Mouse (Mus musculus) embryonic fibroblast, embryonic 13.5 days (primary cell): ENCODE results near the gene Grk5. TPM values are rescaled to one million over a fixed set of nuclear protein-coding genes. Genes with fewer than 3 reads are reported as not detected.
"Not testable (repeated sequence)": the region's sequence is repeated elsewhere in the genome, so short reads cannot be mapped to it uniquely, and the experiment has no call there.

Experiments
- H3K27ac ChIP-seq: 2 replicates; pipeline ENCODE4 v1.5.1; 2012; ENCODE audit warnings: low read length, control low read depth, inconsistent platforms; ENCODE audit not compliant: insufficient read depth
- H3K4me1 ChIP-seq: 2 replicates; pipeline ENCODE4 v1.6.1; 2011; ENCODE audit warnings: low read length; ENCODE audit not compliant: control insufficient read depth, insufficient read depth
- H3K4me3 ChIP-seq: 2 replicates; pipeline ENCODE4 v1.5.1; 2011; ENCODE audit warnings: mild to moderate bottlenecking, control low read depth, low read length; ENCODE audit not compliant: insufficient read depth
- CTCF ChIP-seq: IDR thresholded peaks from 2 replicates; pipeline ENCODE4 v1.5.1; 2011; ENCODE audit warnings: mild to moderate bottlenecking, control low read depth, low read length, moderate library complexity, borderline replicate concordance; ENCODE audit not compliant: insufficient read depth
- POLR2A ChIP-seq: IDR thresholded peaks from 2 replicates; pipeline ENCODE4 v1.6.1; 2011; ENCODE audit warnings: low read depth, mild to moderate bottlenecking, control low read depth, low read length, moderate library complexity
- polyA plus RNA-seq: library from polyadenylated mRNA; stranded (reverse); fragments of >200 nt; gene quantifications from 2 replicates; pipeline ENCODE4 v1.2.4, GENCODE M21; 2011; ENCODE audit warnings: low read depth; ENCODE audit not compliant: missing spikeins, insufficient read length

Grk5 gene
- 10.8 and 11.9 TPM in 2 replicates for polyA plus RNA-seq

- peak; percentile 69 for TF ChIP-seq CTCF
- peak; percentile 50; the same call in 1 of the 2 replicates for TF ChIP-seq POLR2A
- H3K4me3 ChIP-seq, result peak within 1 kb of the TSS; percentile 94
- no peaks in the 10 kb centered on the region for H3K4me1 ChIP-seq
- peak within 1 kb of the TSS; percentile 87 for H3K27ac ChIP-seq
These were observed at the start of gene Grk5 for GRCm38 (mm10) chr19:60889714-60890315. Gene Grk5 (plus strand): TSS chr19:60889749.

- Histone ChIP-seq H3K4me3 (no peak overlapping the region), H3K27ac (no peak overlapping the region), H3K4me1 (peaks cover 3% of the 10 kb centered on the region)
- TF ChIP-seq POLR2A, result no peak
- TF ChIP-seq CTCF, result no peak
These were observed 46.2 kb upstream of the Grk5 start for GRCm38 (mm10) chr19:60843324-60843723.

GRCm38 (mm10) chr19:60845731-60846130 lies 43.8 kb upstream of the Grk5 start:
- Histone ChIP-seq H3K27ac (no peak overlapping the region), H3K4me1 (peaks cover 3% of the 10 kb centered on the region), H3K4me3 (no peak overlapping the region)
- no peak for TF ChIP-seq POLR2A
- TF ChIP-seq CTCF, result no peak

GRCm38 (mm10) chr19:60860868-60861700 lies 28.5 kb upstream of the Grk5 start, which contains the start of gene Sfxn4:
Gene Sfxn4 (minus strand): TSS chr19:60861479.
- Histone ChIP-seq H3K4me3 (peak within 1 kb of the TSS; percentile 50), H3K27ac (peak within 1 kb of the TSS; percentile 76), H3K4me1 (peaks cover 2% of the 10 kb centered on the region; the same call in 1 of the 2 replicates)
- TF ChIP-seq CTCF, result no peak
- TF ChIP-seq POLR2A, result peak; percentile 87

- H3K4me3 ChIP-seq, H3K4me1 ChIP-seq, H3K27ac ChIP-seq: not testable (repeated sequence)
These were observed 23.4 kb upstream of the Grk5 start for GRCm38 (mm10) chr19:60866169-60866568.

GRCm38 (mm10) chr19:60870489-60870888 lies 19.1 kb upstream of the Grk5 start:
- Histone ChIP-seq H3K4me1 (peaks cover 3% of the 10 kb centered on the region; the same call in 1 of the 2 replicates), H3K27ac (no peak overlapping the region), H3K4me3 (no peak overlapping the region)
- no peak for TF ChIP-seq CTCF
- no peak for TF ChIP-seq POLR2A

- Histone ChIP-seq H3K4me1 (peaks cover 3% of the 10 kb centered on the region; the same call in 1 of the 2 replicates), H3K27ac (no peak overlapping the region), H3K4me3 (no peak overlapping the region)
- TF ChIP-seq POLR2A (no peak), CTCF (no peak)
These were observed 18.2 kb upstream of the Grk5 start for GRCm38 (mm10) chr19:60871366-60871765.

GRCm38 (mm10) chr19:60872272-60872671 lies 17.3 kb upstream of the Grk5 start:
- TF ChIP-seq CTCF (no peak), POLR2A (no peak)
- no peak overlapping the region for H3K4me3 ChIP-seq
- H3K4me1 ChIP-seq, result peaks cover 3% of the 10 kb centered on the region; the same call in 1 of the 2 replicates
- H3K27ac ChIP-seq, result no peak overlapping the region

GRCm38 (mm10) chr19:60873501-60873900 lies 16.0 kb upstream of the Grk5 start:
- no peak for TF ChIP-seq POLR2A
- TF ChIP-seq CTCF, result no peak
- Histone ChIP-seq H3K4me3 (peak overlapping the region; percentile 77), H3K27ac (peak overlapping the region; percentile 2; the same call in 1 of the 2 replicates), H3K4me1 (peaks cover 3% of the 10 kb centered on the region; the same call in 1 of the 2 replicates)

- Histone ChIP-seq H3K4me3 (peak within 1 kb of the TSS; percentile 77), H3K27ac (peak within 1 kb of the TSS; percentile 45), H3K4me1 (peaks cover 3% of the 10 kb centered on the region; the same call in 1 of the 2 replicates)
- TF ChIP-seq POLR2A (peak; percentile 97), CTCF (no peak)
These were observed 15.4 kb upstream of the Grk5 start, which contains the start of gene Prdx3 for GRCm38 (mm10) chr19:60874064-60874694. Gene Prdx3 (minus strand): TSS chr19:60874556.
